Mouse (Mus musculus) lung, embryonic 16.5 days (tissue): ENCODE results near the gene Slc17a7. TPM values are rescaled to one million over a fixed set of nuclear protein-coding genes. Genes with fewer than 3 reads are reported as not detected.
"Not testable (repeated sequence)": the region's sequence is repeated elsewhere in the genome, so short reads cannot be mapped to it uniquely, and the experiment has no call there.

Experiments used
- ATAC-seq: fragments of 200-750 bp; cut with Nextera tagmentation; 2 replicates; pipeline ENCODE4 v1.8.0; 2017; ENCODE audit warnings: low read depth, mild to moderate bottlenecking, moderate library complexity
- H3K27ac ChIP-seq: fragments of 300-500 bp; sonication (generic); 2 replicates; pipeline ENCODE4 v1.5.1; 2014; ENCODE audit warnings: mild to moderate bottlenecking, control low read depth, low read length
- H3K27me3 ChIP-seq: fragments of 300-500 bp; sonication (generic); 2 replicates; pipeline ENCODE4 v1.6.1; 2014; ENCODE audit warnings: low read depth, low read length, mixed read lengths; ENCODE audit not compliant: control insufficient read depth, insufficient read depth
- H3K36me3 ChIP-seq: fragments of 300-500 bp; sonication (generic); 2 replicates; pipeline ENCODE4 v1.6.1; 2014; ENCODE audit warnings: low read length; ENCODE audit not compliant: control insufficient read depth, insufficient read depth
- H3K4me1 ChIP-seq: fragments of 300-500 bp; sonication (generic); replicated peaks from 2 replicates; pipeline ENCODE4 v1.6.1; 2014; ENCODE audit warnings: low read length, mixed read lengths; ENCODE audit not compliant: control insufficient read depth, insufficient read depth
- H3K4me2 ChIP-seq: fragments of 300-500 bp; sonication (generic); 2 replicates; pipeline ENCODE4 v1.6.1; 2014; ENCODE audit warnings: low read depth, low read length, control low read depth
- H3K4me3 ChIP-seq: fragments of 300-500 bp; sonication (generic); 2 replicates; pipeline ENCODE4 v1.5.1; 2014; ENCODE audit warnings: mild to moderate bottlenecking, low read length, control low read depth
- H3K9ac ChIP-seq: fragments of 300-500 bp; sonication (generic); 2 replicates; pipeline ENCODE4 v1.6.1; 2014; ENCODE audit warnings: low read length, control low read depth
- H3K9me3 ChIP-seq: fragments of 300-500 bp; sonication (generic); 2 replicates; pipeline ENCODE4 v1.6.1; 2016; ENCODE audit warnings: low read length; ENCODE audit not compliant: control insufficient read depth
- WGBS: fragments of 180-500 bp; shearing (Covaris S2); extraction: QIAGEN DNeasy Blood & Tissue Kit; methylation state at CpG from one replicate; pipeline ENCODE4 v1.1.7; 2014; 5-methylcytosine and 5-hydroxymethylcytosine counted together
- polyA plus RNA-seq: library from polyadenylated mRNA; unstranded; fragments of >200 nt; fragmentation: Nextera tagmentation; extraction: Ambion mirVana; gene quantifications from 2 replicates; pipeline ENCODE4 v1.2.1, GENCODE M21; 2015

The Slc17a7 gene
- polyA plus RNA-seq, 1 experiment from 2014 or later: 0.99 TPM

- no peak for ATAC-seq
Observed at GRCm38 (mm10) chr7:45167761-45168445, 4.2 kb downstream of the Slc17a7 start.

DNA sequence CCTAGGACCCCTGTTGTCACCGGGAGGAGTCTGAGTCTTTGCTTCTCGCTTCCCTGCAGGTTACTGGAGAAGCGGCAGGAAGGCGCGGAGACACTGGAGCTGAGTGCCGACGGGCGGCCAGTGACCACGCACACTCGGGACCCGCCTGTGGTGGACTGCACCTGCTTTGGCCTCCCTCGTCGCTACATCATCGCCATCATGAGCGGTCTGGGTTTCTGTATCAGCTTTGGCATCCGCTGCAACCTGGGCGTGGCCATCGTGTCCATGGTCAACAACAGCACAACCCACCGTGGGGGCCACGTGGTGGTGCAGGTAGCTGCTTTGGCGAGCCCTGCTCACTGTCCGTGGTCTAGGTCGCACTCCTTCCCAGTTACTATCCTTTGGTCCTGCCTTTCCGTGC is 4.9 kb downstream of the Slc17a7 start:
- no peak overlapping the region for H3K4me3 ChIP-seq

More at GRCm38 (mm10) chr7:45167761-45168445, 4.2 kb downstream of the Slc17a7 start:
- H3K4me3 ChIP-seq: no peak overlapping the region
- H3K4me2 ChIP-seq: no peak overlapping the region
- H3K27me3 ChIP-seq: peaks cover 77% of the 10 kb centered on the region
- no peak overlapping the region for H3K9ac ChIP-seq
- peaks cover 17% of the 10 kb centered on the region for H3K9me3 ChIP-seq
- H3K27ac ChIP-seq: no peak overlapping the region
- H3K4me1 ChIP-seq: 0 out of 2 replicates have a peak, but pooled peaks cover 2% of the 10 kb centered on the region
- WGBS: 3% methylated on average over 19 of the region's 19 CpGs
- H3K36me3 ChIP-seq: no peaks in the 10 kb centered on the region

GRCm38 (mm10) chr7:45169495-45169894 is 5.7 kb downstream of the Slc17a7 start:
- Histone ChIP-seq H3K27ac (no peak overlapping the region), H3K9me3 (peaks cover 17% of the 10 kb centered on the region), H3K36me3 (no peaks in the 10 kb centered on the region), H3K4me3 (no peak overlapping the region), H3K9ac (no peak overlapping the region), H3K4me2 (no peak overlapping the region), H3K4me1 (no peaks in the 10 kb centered on the region), H3K27me3 (peaks cover 68% of the 10 kb centered on the region)
- no peak for ATAC-seq
- 85% methylated on average over 3 of the region's 3 CpGs for WGBS

More for the DNA sequence above, 4.9 kb downstream of the Slc17a7 start:
- no peak overlapping the region for H3K4me2 ChIP-seq
- H3K9ac ChIP-seq: no peak overlapping the region
- no peak for ATAC-seq
- H3K9me3 ChIP-seq: peaks cover 17% of the 10 kb centered on the region
- no peak overlapping the region for H3K27ac ChIP-seq
- H3K27me3 ChIP-seq: peaks cover 70% of the 10 kb centered on the region
- 0 out of 2 replicates have a peak, but pooled peaks cover 2% of the 10 kb centered on the region for H3K4me1 ChIP-seq
- 7% methylated on average over 24 of the region's 24 CpGs for WGBS
- H3K36me3 ChIP-seq: no peaks in the 10 kb centered on the region

- no peak overlapping the region for H3K4me2 ChIP-seq
- 0 out of 2 replicates have a peak, but pooled peaks cover 3% of the 10 kb centered on the region for H3K4me1 ChIP-seq
- no peak for ATAC-seq
- WGBS: 53% methylated on average over 7 of the region's 7 CpGs
- H3K4me3 ChIP-seq: no peak overlapping the region
- H3K9ac ChIP-seq: no peak overlapping the region
- peaks cover 68% of the 10 kb centered on the region for H3K27me3 ChIP-seq
- peaks cover 17% of the 10 kb centered on the region for H3K9me3 ChIP-seq
- no peak overlapping the region for H3K27ac ChIP-seq
- H3K36me3 ChIP-seq: no peaks in the 10 kb centered on the region
Observed at GRCm38 (mm10) chr7:45172974-45173373, 9.2 kb downstream of the Slc17a7 start.

DNA sequence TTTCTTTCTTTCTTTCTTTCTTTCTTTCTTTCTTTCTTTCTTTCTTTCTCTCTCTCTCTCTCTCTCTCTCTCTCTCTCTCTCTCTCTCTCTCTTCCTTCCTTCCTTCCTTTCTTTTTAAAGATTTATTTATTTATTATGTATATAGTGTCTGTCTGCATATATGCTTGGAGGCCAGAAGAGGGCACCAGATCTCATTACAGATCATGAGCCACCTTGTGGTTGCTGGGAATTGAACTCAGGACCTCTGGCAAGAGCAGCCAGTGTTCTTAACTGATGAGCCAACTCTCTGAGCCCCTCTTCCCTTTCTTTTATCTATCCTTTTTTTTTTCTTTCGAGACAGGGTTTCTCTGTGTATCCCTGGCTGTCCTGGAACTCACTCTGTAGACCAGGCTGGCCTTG is 10.0 kb downstream of the Slc17a7 start:
- H3K4me1 ChIP-seq, H3K9ac ChIP-seq, ATAC-seq, H3K4me3 ChIP-seq, H3K4me2 ChIP-seq, H3K27ac ChIP-seq, H3K36me3 ChIP-seq: not testable (repeated sequence)
- 87% methylated on average over 1 of the region's 1 CpGs for WGBS
- Histone ChIP-seq H3K9me3 (peaks cover 17% of the 10 kb centered on the region), H3K27me3 (peaks cover 68% of the 10 kb centered on the region)

DNA sequence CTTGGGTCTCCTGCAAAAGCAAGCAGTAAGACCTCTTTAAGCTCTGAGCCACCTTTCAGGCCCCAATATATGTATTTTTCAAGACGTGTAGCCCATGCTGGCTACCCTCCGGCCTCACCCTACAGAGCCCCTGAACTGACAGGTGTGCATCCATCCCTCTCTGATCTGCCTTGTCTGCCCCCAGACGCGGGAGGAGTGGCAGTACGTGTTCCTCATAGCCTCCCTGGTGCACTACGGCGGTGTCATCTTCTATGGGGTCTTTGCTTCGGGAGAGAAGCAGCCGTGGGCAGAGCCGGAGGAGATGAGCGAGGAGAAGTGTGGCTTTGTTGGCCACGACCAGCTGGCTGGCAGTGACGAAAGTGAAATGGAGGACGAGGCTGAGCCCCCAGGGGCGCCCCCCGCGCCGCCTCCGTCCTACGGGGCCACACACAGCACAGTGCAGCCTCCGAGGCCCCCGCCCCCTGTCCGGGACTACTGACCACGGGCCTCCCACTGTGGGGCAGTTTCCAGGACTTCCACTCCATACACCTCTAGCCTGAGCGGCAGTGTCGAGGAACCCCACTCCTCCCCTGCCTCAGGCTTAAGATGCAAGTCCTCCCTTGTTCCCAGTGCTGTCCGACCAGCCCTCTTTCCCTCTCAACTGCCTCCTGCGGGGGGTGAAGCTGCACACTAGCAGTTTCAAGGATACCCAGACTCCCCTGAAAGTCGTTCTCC is 11.0 kb downstream of the Slc17a7 start:
- no peaks in the 10 kb centered on the region for H3K36me3 ChIP-seq
- 0 out of 2 replicates have a peak, but pooled peaks cover 3% of the 10 kb centered on the region for H3K4me1 ChIP-seq
- H3K9me3 ChIP-seq: peaks cover 10% of the 10 kb centered on the region
- H3K27ac ChIP-seq: no peak overlapping the region
- WGBS: 4% methylated on average over 29 of the region's 29 CpGs
- no peak overlapping the region for H3K4me2 ChIP-seq
- H3K27me3 ChIP-seq: peaks cover 68% of the 10 kb centered on the region
- peak overlapping the region; percentile 9; the same call in 1 of the 2 replicates for H3K4me3 ChIP-seq
- peak; percentile 15; the same call in 1 of the 2 replicates for ATAC-seq
- H3K9ac ChIP-seq: no peak overlapping the region

GRCm38 (mm10) chr7:45175398-45175797 is 11.6 kb downstream of the Slc17a7 start:
- 2% methylated on average over 13 of the region's 13 CpGs for WGBS
- ATAC-seq: no peak
- H3K4me3 ChIP-seq: no peak overlapping the region
- H3K4me2 ChIP-seq: no peak overlapping the region
- peaks cover 3% of the 10 kb centered on the region for H3K9me3 ChIP-seq
- H3K27me3 ChIP-seq: peaks cover 73% of the 10 kb centered on the region
- 0 out of 2 replicates have a peak, but pooled peaks cover 3% of the 10 kb centered on the region for H3K4me1 ChIP-seq
- no peak overlapping the region for H3K27ac ChIP-seq
- no peaks in the 10 kb centered on the region for H3K36me3 ChIP-seq
- H3K9ac ChIP-seq: no peak overlapping the region

GRCm38 (mm10) chr7:45175929-45176328 is 12.2 kb downstream of the Slc17a7 start:
- no peak overlapping the region for H3K4me3 ChIP-seq
- H3K4me2 ChIP-seq: no peak overlapping the region
- H3K27me3 ChIP-seq: peaks cover 74% of the 10 kb centered on the region
- no peak overlapping the region for H3K9ac ChIP-seq
- no peaks in the 10 kb centered on the region for H3K9me3 ChIP-seq
- 0 out of 2 replicates have a peak, but pooled peaks cover 3% of the 10 kb centered on the region for H3K4me1 ChIP-seq
- WGBS: under 1% methylated on average over 23 of the region's 23 CpGs
- no peaks in the 10 kb centered on the region for H3K36me3 ChIP-seq
- ATAC-seq: no peak
- H3K27ac ChIP-seq: no peak overlapping the region

- no peaks in the 10 kb centered on the region for H3K36me3 ChIP-seq
- no peaks in the 10 kb centered on the region for H3K9me3 ChIP-seq
- H3K27ac ChIP-seq: no peak overlapping the region
- no peak for ATAC-seq
- 2% methylated on average over 26 of the region's 31 CpGs for WGBS
- no peak overlapping the region for H3K9ac ChIP-seq
- no peak overlapping the region for H3K4me2 ChIP-seq
- no peak overlapping the region for H3K4me3 ChIP-seq
- H3K4me1 ChIP-seq: 0 out of 2 replicates have a peak, but pooled peaks cover 3% of the 10 kb centered on the region
- H3K27me3 ChIP-seq: peaks cover 74% of the 10 kb centered on the region
Observed at GRCm38 (mm10) chr7:45176356-45176755, 12.6 kb downstream of the Slc17a7 start.
